Mouse (Mus musculus): ENCODE results near the gene Vezt.
A peak's percentile ranks its signal among the peaks of the same experiment; 100 is the strongest.

Vezt gene

GRCm38 (mm10) chr10:94035658-94036374, at the start of gene Vezt, which contains the start of gene Fgd6:
TSS of gene Vezt (minus strand) at chr10:94035817.
TSS of gene Fgd6 (plus strand) at chr10:94036001.
- DNase-seq (ENCODE audit: low spot score in 2 of 2), result peak; percentile 99

- DNase-seq (ENCODE audit: low spot score in 2 of 2), result no peak
Observed at GRCm38 (mm10) chr10:94082040-94082734, 46.6 kb upstream of the Vezt start.

GRCm38 (mm10) chr10:94080740-94081139, 45.1 kb upstream of the Vezt start:
- no peak for DNase-seq (ENCODE audit: low spot score in 2 of 2)

GRCm38 (mm10) chr10:94076966-94077825, 41.6 kb upstream of the Vezt start:
- DNase-seq (ENCODE audit: low spot score in 2 of 2), result peak in 1 of 2 experiments; percentile 44

GRCm38 (mm10) chr10:94072916-94073465, 37.4 kb upstream of the Vezt start:
- DNase-seq (ENCODE audit: low spot score in 2 of 2), result no peak

- peak; percentile 39 to 48 for DNase-seq (ENCODE audit: low spot score in 2 of 2)
Observed at GRCm38 (mm10) chr10:94072261-94072915, 36.8 kb upstream of the Vezt start.

GRCm38 (mm10) chr10:94071641-94072040, 36.0 kb upstream of the Vezt start:
- no peak for DNase-seq (ENCODE audit: low spot score in 2 of 2)

GRCm38 (mm10) chr10:94068701-94069100, 33.1 kb upstream of the Vezt start:
- DNase-seq (ENCODE audit: low spot score in 2 of 2), result peak; percentile 44 to 49

GRCm38 (mm10) chr10:94066896-94067295, 31.3 kb upstream of the Vezt start:
- no peak for DNase-seq (ENCODE audit: low spot score in 2 of 2)

- DNase-seq (ENCODE audit: low spot score in 2 of 2), result no peak
Observed at GRCm38 (mm10) chr10:94062357-94062756, 26.7 kb upstream of the Vezt start.

- DNase-seq (ENCODE audit: low spot score in 2 of 2), result no peak
Observed at GRCm38 (mm10) chr10:94060190-94060589, 24.6 kb upstream of the Vezt start.

GRCm38 (mm10) chr10:94059618-94060055, 24.0 kb upstream of the Vezt start:
- DNase-seq (ENCODE audit: low spot score in 2 of 2), result no peak

- no peak for DNase-seq (ENCODE audit: low spot score in 2 of 2)
Observed at GRCm38 (mm10) chr10:94056487-94056886, 20.9 kb upstream of the Vezt start.

GRCm38 (mm10) chr10:94050736-94051135, 15.1 kb upstream of the Vezt start:
- DNase-seq (ENCODE audit: low spot score in 2 of 2), result no peak

GRCm38 (mm10) chr10:94049121-94049520, 13.5 kb upstream of the Vezt start:
- DNase-seq (ENCODE audit: low spot score in 2 of 2), result no peak

GRCm38 (mm10) chr10:94047845-94048559, 12.4 kb upstream of the Vezt start:
- DNase-seq (ENCODE audit: low spot score in 2 of 2), result no peak

- no peak for DNase-seq (ENCODE audit: low spot score in 2 of 2)
Observed at GRCm38 (mm10) chr10:94047024-94047423, 11.4 kb upstream of the Vezt start.

GRCm38 (mm10) chr10:94045301-94045700, 9.7 kb upstream of the Vezt start:
- DNase-seq (ENCODE audit: low spot score in 2 of 2), result no peak

GRCm38 (mm10) chr10:94043908-94044307, 8.3 kb upstream of the Vezt start:
- DNase-seq (ENCODE audit: low spot score in 2 of 2), result no peak

- DNase-seq (ENCODE audit: low spot score in 2 of 2), result no peak
Observed at GRCm38 (mm10) chr10:94038366-94039260, 3.0 kb upstream of the Vezt start.

Measured in right cerebral cortex, postnatal 10 days (tissue).